Mouse (Mus musculus) adrenal gland, postnatal 10 days (tissue): ENCODE data around the gene Acvrl1. TPM values are rescaled to one million over a fixed set of nuclear protein-coding genes. Genes with fewer than 3 reads are reported as not detected.

ENCODE experiments used
- DNase-seq: peaks from one replicate; pipeline ENCODE4 v3.0.0; 2021; ENCODE audit warnings: mixed read lengths
- microRNA-seq: library from miRNA; unstranded; fragments of <30 nt; microRNA quantifications from one replicate; pipeline ENCODE4 v1.2.0, GENCODE M21; 2021
- total RNA-seq, 2 experiments: library from RNA; stranded (reverse); gene quantifications; 2 replicates each; pipeline ENCODE4 v1.2.3; 2021

Acvrl1 gene
- total RNA-seq, 2 experiments from 2014 or later = 19.5 to 19.8 TPM

DNA sequence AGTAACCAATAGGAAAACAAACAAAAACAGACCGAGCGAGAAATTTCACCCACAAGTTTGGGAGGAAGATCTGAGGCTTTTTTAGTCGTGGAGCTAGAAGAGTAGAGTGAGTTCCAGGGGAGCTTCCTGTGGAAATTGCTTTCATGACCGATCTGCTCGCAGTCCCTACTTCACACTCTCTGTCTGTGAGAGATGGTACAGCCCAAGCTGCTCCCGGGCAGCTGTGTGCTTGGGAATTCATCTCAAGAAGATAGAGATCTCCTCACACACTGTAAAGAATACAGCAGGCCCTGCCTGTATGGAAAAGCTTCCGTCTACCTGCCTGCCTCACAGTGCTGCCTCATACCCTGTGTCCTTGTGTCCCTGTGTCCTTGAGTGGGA is 63.9 kb downstream of the Acvrl1 start:
- DNase-seq = no peak

DNA sequence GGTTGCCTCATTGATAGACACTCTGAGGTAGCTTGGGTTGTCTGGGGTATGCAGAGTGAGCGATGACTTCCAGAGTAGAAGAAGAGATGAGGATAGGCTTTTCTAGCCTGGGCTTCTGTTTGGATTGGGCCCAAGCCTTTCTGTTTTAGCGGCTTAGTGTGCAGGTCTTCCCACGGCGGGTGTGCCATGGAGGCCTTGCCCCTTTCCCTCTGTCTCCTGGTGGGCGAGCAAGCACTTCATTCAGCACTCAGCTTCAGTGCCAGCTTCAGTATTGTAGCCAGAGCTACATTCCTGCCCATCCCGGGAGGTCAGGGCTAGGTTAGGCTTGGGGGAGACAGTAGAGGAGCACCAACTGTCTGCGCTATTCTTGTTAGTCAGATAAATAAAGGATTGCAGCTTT is 64.3 kb downstream of the Acvrl1 start:
- no peak for DNase-seq

DNA sequence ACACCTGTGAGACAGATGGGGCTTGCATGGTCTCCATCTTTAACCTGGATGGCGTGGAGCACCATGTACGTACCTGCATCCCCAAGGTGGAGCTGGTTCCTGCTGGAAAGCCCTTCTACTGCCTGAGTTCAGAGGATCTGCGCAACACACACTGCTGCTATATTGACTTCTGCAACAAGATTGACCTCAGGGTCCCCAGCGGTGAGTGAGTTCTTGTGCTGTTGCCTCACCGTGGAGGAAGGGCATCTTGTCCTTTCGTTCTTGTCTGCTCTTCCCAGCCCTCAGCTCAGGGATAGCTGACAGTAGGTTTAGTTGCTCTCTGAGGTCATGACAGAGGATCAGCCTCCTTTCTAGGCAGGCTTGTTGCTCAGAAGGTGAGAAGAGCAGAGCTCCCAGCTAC is 65.6 kb downstream of the Acvrl1 start:
- no peak for DNase-seq

Small RNA genes within 50 kb of the gene (microRNA-seq; reads per million reads assigned to microRNA genes)
- gene Mir6962 = not detected

Other genes starting within 250 kb of the Acvrl1 start
- under 1 TPM in 1 of 2 experiments, not detected in 1; 0.33 TPM for gene Gm47841, start 81.1 kb upstream of the Acvrl1 start, total RNA-seq
- 10 to 100 TPM in 1 of 2 experiments, 1 to 10 TPM in 1; 8.4 to 11.0 TPM for gene Fignl2, start 50.0 kb upstream of the Acvrl1 start, total RNA-seq
- under 1 TPM; 0.24 to 0.33 TPM for gene Ankrd33, start 12.8 kb upstream of the Acvrl1 start, total RNA-seq
- 10 to 100 TPM; 10.8 to 13.4 TPM for gene Acvr1b, start 45.5 kb downstream of the Acvrl1 start, total RNA-seq
- 10 to 100 TPM; 16.4 to 24.0 TPM for gene Grasp, start 95.7 kb downstream of the Acvrl1 start, total RNA-seq
- gene Nr4a1, start 125.7 kb downstream of the Acvrl1 start, total RNA-seq = 100 to 1,000 TPM in 1 of 2 experiments, 10 to 100 TPM in 1; 95.8 to 589 TPM
- gene Atg101, start 155.8 kb downstream of the Acvrl1 start, total RNA-seq = 100 to 1,000 TPM in 1 of 2 experiments, 10 to 100 TPM in 1; 36.6 to 103 TPM
- gene 6030408B16Rik, start 164.7 kb downstream of the Acvrl1 start, total RNA-seq = 1 to 10 TPM; 1.0 to 2.4 TPM
- under 1 TPM; 0.75 to 0.76 TPM for gene Krt80, start 241.6 kb downstream of the Acvrl1 start, total RNA-seq